Mouse (Mus musculus): ENCODE results near the gene Ubr1.

- no peak for TF ChIP-seq GATA1 (IDR thresholded peaks at IDR 0.05; ENCODE audit: borderline replicate concordance, low read length)
- no peak for TF ChIP-seq FLI1 (IDR thresholded peaks at IDR 0.05; ENCODE audit: low read length)
These were observed 45.7 kb upstream of the Ubr1 start for GRCm38 (mm10) chr2:121016226-121016625.
